Mouse (Mus musculus): ENCODE data around the gene Zfp92. TPM values are rescaled to one million over a fixed set of nuclear protein-coding genes. Genes with fewer than 3 reads are reported as not detected.

The Zfp92 gene
- total RNA-seq, 2 experiments from 2014 or later = 0.03 TPM; not detected in 1

GRCm38 (mm10) chrX:73451949-73452348 lies 41.1 kb downstream of the Zfp92 start:
- Histone ChIP-seq H3K4me3 (no peak overlapping the region), H3K27ac (no peak overlapping the region)
- TF ChIP-seq CTCF (IDR thresholded peaks at IDR 0.05) = peak; percentile 77
- intact Hi-C loops (cut with DNase I) = loop anchor here (1.0 kb wide), 1 partner anchor 41 kb away; no protein-coding TSS in a partner anchor
- peak; percentile 71 for DNase-seq

- H3K27ac ChIP-seq = peak within 1 kb of the TSS; percentile 79
- intact Hi-C loops (cut with DNase I) = no loop called here
Measured at GRCm38 (mm10) chrX:73458877-73459392, 48.0 kb downstream of the Zfp92 start, which contains the start of gene Haus7. TSS of gene Haus7 (minus strand) at chrX:73459044.

GRCm38 (mm10) chrX:73460792-73461191 lies 49.9 kb downstream of the Zfp92 start:
- DNase-seq = no peak
- intact Hi-C loops (cut with DNase I) = no loop called here

More at GRCm38 (mm10) chrX:73458877-73459392, 48.0 kb downstream of the Zfp92 start, which contains the start of gene Haus7:
- H3K4me3 ChIP-seq = peak within 1 kb of the TSS; percentile 79
- peak; percentile 94 for DNase-seq
- TF ChIP-seq CTCF (IDR thresholded peaks at IDR 0.05) = peak; percentile 66

GRCm38 (mm10) chrX:73465483-73466186 lies 54.7 kb downstream of the Zfp92 start:
- Histone ChIP-seq H3K4me3 (no peak overlapping the region), H3K27ac (peak overlapping the region; percentile 51; the same call in 1 of the 2 replicates)
- peak; percentile 68 for DNase-seq
- intact Hi-C loops (cut with DNase I) = no loop called here
- TF ChIP-seq CTCF (IDR thresholded peaks at IDR 0.05) = no peak

More at GRCm38 (mm10) chrX:73460792-73461191, 49.9 kb downstream of the Zfp92 start:
- Histone ChIP-seq H3K27ac (peak overlapping the region; percentile 9), H3K4me3 (no peak overlapping the region)
- no peak for TF ChIP-seq CTCF (IDR thresholded peaks at IDR 0.05)

GRCm38 (mm10) chrX:73467446-73468241 lies 56.7 kb downstream of the Zfp92 start:
- intact Hi-C loops (cut with DNase I) = no loop called here
- TF ChIP-seq CTCF (IDR thresholded peaks at IDR 0.05) = no peak
- peak overlapping the region; percentile 71 for H3K27ac ChIP-seq
- DNase-seq = peak; percentile 63
- no peak overlapping the region for H3K4me3 ChIP-seq

GRCm38 (mm10) chrX:73468330-73468729 lies 57.4 kb downstream of the Zfp92 start:
- Histone ChIP-seq H3K27ac (peak overlapping the region; percentile 71), H3K4me3 (no peak overlapping the region)
- TF ChIP-seq CTCF (IDR thresholded peaks at IDR 0.05) = no peak
- no peak for DNase-seq
- intact Hi-C loops (cut with DNase I) = no loop called here

GRCm38 (mm10) chrX:73468752-73469151 lies 57.9 kb downstream of the Zfp92 start:
- peak overlapping the region; percentile 71 for H3K27ac ChIP-seq
- no peak for DNase-seq
- intact Hi-C loops (cut with DNase I) = no loop called here
- TF ChIP-seq CTCF (IDR thresholded peaks at IDR 0.05) = no peak
- no peak overlapping the region for H3K4me3 ChIP-seq

GRCm38 (mm10) chrX:73471764-73472163 lies 60.9 kb downstream of the Zfp92 start:
- intact Hi-C loops (cut with DNase I) = no loop called here
- Histone ChIP-seq H3K27ac (no peak overlapping the region), H3K4me3 (no peak overlapping the region)
- TF ChIP-seq CTCF (IDR thresholded peaks at IDR 0.05) = no peak
- no peak for DNase-seq

GRCm38 (mm10) chrX:73474340-73475165 lies 63.7 kb downstream of the Zfp92 start:
- peak overlapping the region; percentile 56; the same call in 1 of the 2 replicates for H3K27ac ChIP-seq
- DNase-seq = no peak
- intact Hi-C loops (cut with DNase I) = no loop called here
- TF ChIP-seq CTCF (IDR thresholded peaks at IDR 0.05) = no peak
- no peak overlapping the region for H3K4me3 ChIP-seq

- intact Hi-C loops (cut with DNase I) = no loop called here
- H3K4me3 ChIP-seq = no peak overlapping the region
- TF ChIP-seq CTCF (IDR thresholded peaks at IDR 0.05) = no peak
- H3K27ac ChIP-seq = peak overlapping the region; percentile 58
- no peak for DNase-seq
Measured at GRCm38 (mm10) chrX:73475658-73476256, 64.9 kb downstream of the Zfp92 start.

GRCm38 (mm10) chrX:73476621-73477020 lies 65.7 kb downstream of the Zfp92 start:
- H3K4me3 ChIP-seq = no peak overlapping the region
- H3K27ac ChIP-seq = peak overlapping the region; percentile 58
- intact Hi-C loops (cut with DNase I) = no loop called here
- no peak for TF ChIP-seq CTCF (IDR thresholded peaks at IDR 0.05)
- no peak for DNase-seq

- TF ChIP-seq CTCF (IDR thresholded peaks at IDR 0.05) = no peak
- DNase-seq = no peak
- Histone ChIP-seq H3K27ac (peak overlapping the region; percentile 58; the same call in 1 of the 2 replicates), H3K4me3 (no peak overlapping the region)
- intact Hi-C loops (cut with DNase I) = no loop called here
Measured at GRCm38 (mm10) chrX:73477500-73477899, 66.6 kb downstream of the Zfp92 start.

Other genes with a start within 250 kb of the Zfp92 start
- not detected for gene Spin2d, start 234.1 kb upstream of the Zfp92 start, total RNA-seq (2021)
- gene Xlr3b, start 218.9 kb upstream of the Zfp92 start, total RNA-seq (2021) = 1 to 10 TPM in 1 of 2 experiments, under 1 TPM in 1; 0.17 to 4.8 TPM
- gene Xlr4b, start 196.8 kb upstream of the Zfp92 start, total RNA-seq (2021) = not detected
- 1 to 10 TPM; 5.6 to 6.6 TPM for gene F8a, start 182.8 kb upstream of the Zfp92 start, total RNA-seq (2021)
- gene Xlr4c, start 168.0 kb upstream of the Zfp92 start, total RNA-seq (2021) = not detected
- under 1 TPM in 1 of 2 experiments, not detected in 1; 0.22 TPM for gene Xlr3c, start 145.7 kb upstream of the Zfp92 start, total RNA-seq (2021)
- gene Xlr5a, start 118.1 kb upstream of the Zfp92 start, total RNA-seq (2021) = not detected
- not detected for gene Xlr5c, start 118.1 kb upstream of the Zfp92 start, total RNA-seq (2021)
- gene Gm45015, start 74.3 kb upstream of the Zfp92 start, total RNA-seq (2021) = not detected
- gene Zfp275, start 68.5 kb upstream of the Zfp92 start, total RNA-seq (2021) = 1 to 10 TPM; 3.9 to 7.7 TPM
- not detected for gene Gm18336, start 12.4 kb upstream of the Zfp92 start, total RNA-seq (2021)
- not detected for gene Trex2, start 24.2 kb downstream of the Zfp92 start, total RNA-seq (2021)
- 10 to 100 TPM in 1 of 2 experiments, 1 to 10 TPM in 1; 9.3 to 10.7 TPM for gene Haus7, start 47.9 kb downstream of the Zfp92 start, total RNA-seq (2021)
- gene Bgn, start 72.5 kb downstream of the Zfp92 start, total RNA-seq (2021) = 10 to 100 TPM; 37.5 to 70.6 TPM
- gene Atp2b3, start 92.0 kb downstream of the Zfp92 start, total RNA-seq (2021) = 10 to 100 TPM; 10.1 to 12.7 TPM
- not detected for gene Dusp9, start 228.3 kb downstream of the Zfp92 start, total RNA-seq (2021)
- 10 to 100 TPM in 1 of 2 experiments, 1 to 10 TPM in 1; 8.1 to 10.6 TPM for gene Pnck, start 249.0 kb downstream of the Zfp92 start, total RNA-seq (2021)

Data from gastrocnemius, adult 2 months (tissue).